Mouse (Mus musculus) splenic B cell, adult 2 months (primary cell): ENCODE measurements around the gene Rnase1.
"Not testable (repeated sequence)": the region's sequence is repeated elsewhere in the genome, so short reads cannot be mapped to it uniquely, and the experiment has no call there.

Source experiments
- DNase-seq: peaks from one replicate; pipeline ENCODE4 v3.0.0-alpha.2; 2011; ENCODE audit warnings: low read depth, low spot score
- H3K27me3 ChIP-seq: 2 replicates; pipeline ENCODE4 v1.6.1; 2012; ENCODE audit warnings: mild to moderate bottlenecking, low read length, moderate library complexity, mixed read lengths; ENCODE audit not compliant: control insufficient read depth, poor library complexity, insufficient read depth, severe bottlenecking
- H3K36me3 ChIP-seq: 2 replicates; pipeline ENCODE4 v1.6.1; 2012; ENCODE audit warnings: mild to moderate bottlenecking, low read length, moderate library complexity, mixed read lengths; ENCODE audit not compliant: control insufficient read depth, poor library complexity, insufficient read depth, severe bottlenecking

The Rnase1 gene

DNA sequence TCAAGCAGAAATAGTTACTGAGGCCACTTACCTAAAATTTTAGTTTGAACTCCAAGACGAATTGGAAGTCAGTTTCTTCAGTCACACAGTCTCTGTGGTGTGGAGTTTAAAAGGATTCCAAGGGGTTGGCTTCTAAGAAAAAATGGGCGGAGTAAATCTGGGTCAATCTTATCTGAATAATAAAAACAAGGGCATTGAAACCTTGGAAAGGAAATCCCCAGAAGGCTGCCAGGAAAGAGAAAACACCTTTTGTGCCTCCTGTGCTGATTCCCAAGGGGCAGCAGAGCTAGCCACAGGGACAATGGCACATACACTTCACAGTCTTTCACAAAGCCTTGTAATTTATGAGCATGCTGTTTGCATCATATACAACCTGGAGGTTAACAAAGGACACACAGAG, at the start of gene Rnase1:
Gene Rnase1, minus strand, starts transcription at position 101 of the 400 bp plus-strand sequence.
- H3K27me3 ChIP-seq: no peaks in the 10 kb centered on the region
- no peak for DNase-seq
- no peaks in the 10 kb centered on the region for H3K36me3 ChIP-seq

GRCm38 (mm10) chr14:51195681-51196080, 49.1 kb upstream of the Rnase1 start:
- DNase-seq: no peak
- no peaks in the 10 kb centered on the region for H3K36me3 ChIP-seq
- H3K27me3 ChIP-seq: no peaks in the 10 kb centered on the region

- not testable (repeated sequence) for DNase-seq, H3K27me3 ChIP-seq, H3K36me3 ChIP-seq
Measured at GRCm38 (mm10) chr14:51181051-51181450, 34.5 kb upstream of the Rnase1 start.

GRCm38 (mm10) chr14:51173843-51174242, 27.3 kb upstream of the Rnase1 start:
- H3K36me3 ChIP-seq: no peaks in the 10 kb centered on the region
- DNase-seq: no peak
- no peaks in the 10 kb centered on the region for H3K27me3 ChIP-seq

DNA sequence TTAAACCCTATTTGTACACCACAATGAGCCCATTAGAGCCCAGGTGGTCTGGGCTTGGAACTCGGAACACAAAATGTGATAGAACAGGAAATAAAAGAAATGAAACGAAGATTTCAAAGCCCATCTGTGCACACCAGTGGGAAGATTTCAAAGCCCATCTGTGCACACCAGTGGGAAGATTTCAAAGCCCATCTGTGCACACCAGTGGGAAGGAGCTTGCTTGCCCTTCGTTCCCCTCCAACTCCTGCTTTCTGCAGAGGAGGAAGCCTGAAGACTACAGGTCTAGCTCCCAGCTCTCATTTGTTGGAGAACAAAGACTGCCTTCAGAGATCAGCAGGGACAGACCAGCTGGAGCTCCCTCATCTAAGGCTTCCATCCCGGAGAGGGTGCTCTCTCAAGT, 26.4 kb upstream of the Rnase1 start:
- not testable (repeated sequence) for H3K27me3 ChIP-seq, H3K36me3 ChIP-seq, DNase-seq

DNA sequence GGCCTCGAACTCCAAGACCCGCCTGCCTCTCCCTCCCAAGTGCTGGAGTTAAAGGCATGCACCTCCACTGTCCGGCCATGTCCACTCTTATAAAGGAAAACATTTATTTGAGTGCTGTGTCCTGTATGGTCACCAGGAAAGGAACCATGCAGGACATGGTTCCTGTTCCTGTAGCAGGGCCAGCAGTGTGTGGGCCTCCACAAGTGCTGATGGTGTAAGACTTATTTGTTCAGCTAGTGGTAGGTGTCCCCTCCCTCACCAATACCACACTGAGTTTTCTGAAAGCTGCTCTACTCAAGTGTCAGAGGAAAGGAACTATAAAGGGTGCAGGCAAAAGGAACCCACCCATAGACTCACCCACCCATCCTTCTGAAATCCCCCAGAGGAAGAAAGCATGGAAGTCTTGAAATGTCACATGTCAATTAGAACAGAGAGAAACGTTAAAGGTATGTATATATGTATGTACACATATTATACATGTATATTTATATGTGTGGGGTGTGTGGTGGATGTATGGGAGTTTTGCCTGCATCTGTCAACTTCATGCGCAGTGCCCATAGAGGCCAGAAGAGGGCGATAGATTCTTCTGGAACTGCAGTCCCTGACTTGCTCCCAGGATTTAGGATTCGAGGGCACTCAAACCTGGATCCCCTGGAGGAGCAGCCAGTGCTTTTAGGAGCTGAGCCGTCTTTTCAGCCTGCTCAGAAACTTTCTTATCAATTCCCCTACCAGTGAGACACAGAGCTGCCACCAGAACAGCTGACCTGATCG, 25.7 kb upstream of the Rnase1 start:
- peak; percentile 56 for DNase-seq
- H3K27me3 ChIP-seq, H3K36me3 ChIP-seq: not testable (repeated sequence)

DNA sequence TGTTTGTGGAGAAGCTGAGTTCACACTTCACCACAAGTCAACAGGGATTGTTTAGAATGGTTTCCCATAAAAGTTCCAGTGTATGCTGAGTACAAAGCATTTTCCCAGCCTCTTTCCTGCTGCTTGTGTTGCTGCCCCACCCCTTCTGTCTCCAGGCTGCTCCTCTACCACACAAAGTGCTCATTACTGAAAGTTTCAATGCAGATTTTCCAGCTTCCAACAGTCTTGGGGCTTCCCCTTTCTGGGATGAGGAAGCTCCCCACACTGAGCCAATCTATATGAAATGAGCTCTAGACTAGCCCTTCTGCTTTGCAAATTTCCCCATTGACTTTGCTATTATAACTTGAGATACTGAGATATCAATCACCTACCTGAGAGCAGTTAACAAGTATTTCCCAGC, 19.5 kb upstream of the Rnase1 start:
- Histone ChIP-seq H3K27me3 (no peaks in the 10 kb centered on the region), H3K36me3 (no peaks in the 10 kb centered on the region)
- DNase-seq: no peak

DNA sequence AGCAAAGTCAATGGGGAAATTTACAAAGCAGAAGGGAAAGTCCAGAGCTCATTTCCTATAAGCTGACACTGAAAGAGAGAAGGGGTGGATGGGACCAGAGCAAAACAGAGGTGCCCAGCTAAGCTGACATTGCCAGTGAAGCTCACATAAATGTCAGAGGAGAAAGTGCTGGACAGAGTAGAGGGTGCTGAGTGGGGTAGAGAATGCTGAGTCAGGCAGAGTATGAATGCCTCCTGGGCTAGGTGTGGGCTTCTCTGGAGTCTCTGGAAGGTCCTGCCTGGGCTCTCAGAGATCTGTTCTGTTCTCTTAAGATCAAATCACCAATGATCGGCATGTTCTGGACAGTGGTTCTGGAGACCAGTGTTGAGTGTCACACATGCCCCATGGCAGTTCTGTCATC, 18.9 kb upstream of the Rnase1 start:
- DNase-seq: peak; percentile 16
- H3K36me3 ChIP-seq: no peaks in the 10 kb centered on the region
- no peaks in the 10 kb centered on the region for H3K27me3 ChIP-seq

GRCm38 (mm10) chr14:51163323-51163722, 16.7 kb upstream of the Rnase1 start:
- not testable (repeated sequence) for H3K36me3 ChIP-seq, H3K27me3 ChIP-seq, DNase-seq

- not testable (repeated sequence) for H3K36me3 ChIP-seq, H3K27me3 ChIP-seq, DNase-seq
Measured at GRCm38 (mm10) chr14:51161976-51162375, 15.4 kb upstream of the Rnase1 start, which contains the start of gene Rnase2b. Gene Rnase2b, plus strand, starts transcription at chr14:51162260.

DNA sequence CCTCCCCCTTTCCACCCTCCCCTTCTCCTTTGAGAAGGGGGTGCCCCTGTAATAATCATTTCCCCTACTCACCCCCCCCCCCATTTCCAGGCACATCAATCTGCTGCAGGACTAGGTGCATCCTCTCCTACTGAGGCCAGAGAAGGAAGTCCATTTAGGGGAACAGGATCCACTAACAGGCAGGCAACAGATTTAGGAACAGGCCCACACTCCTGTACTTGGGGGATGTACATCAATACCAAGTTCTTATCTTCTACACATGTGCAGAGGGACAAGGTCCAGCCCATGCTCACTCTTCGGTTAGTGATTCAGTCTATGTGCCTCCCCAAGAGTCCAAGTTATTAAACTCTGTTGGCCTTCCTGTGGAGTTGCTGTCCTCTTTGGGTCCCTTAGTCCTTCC, 10.5 kb upstream of the Rnase1 start:
- H3K27me3 ChIP-seq: no peaks in the 10 kb centered on the region
- peak; percentile 18 for DNase-seq
- H3K36me3 ChIP-seq: no peaks in the 10 kb centered on the region

DNA sequence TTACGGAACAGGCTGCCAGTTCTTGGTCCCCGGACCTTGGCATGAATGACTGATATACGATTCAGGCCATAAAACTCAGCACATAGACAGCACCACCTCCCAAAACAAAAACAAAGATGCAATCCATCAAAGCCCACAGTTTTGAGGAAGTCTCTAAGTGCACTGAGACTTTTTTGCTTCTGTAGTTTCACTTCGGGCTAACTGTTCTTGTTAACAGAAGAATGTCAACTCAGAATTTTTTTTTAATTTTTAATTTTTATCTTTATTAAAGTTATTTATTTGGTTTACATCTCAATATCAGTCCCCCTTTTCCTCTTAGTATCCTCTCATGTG, 10.1 kb upstream of the Rnase1 start:
- no peaks in the 10 kb centered on the region for H3K27me3 ChIP-seq
- peak; percentile 29 for DNase-seq
- H3K36me3 ChIP-seq: no peaks in the 10 kb centered on the region

- Histone ChIP-seq H3K27me3 (no peaks in the 10 kb centered on the region), H3K36me3 (no peaks in the 10 kb centered on the region)
- DNase-seq: no peak
Measured at GRCm38 (mm10) chr14:51156056-51156735, 9.6 kb upstream of the Rnase1 start.

DNA sequence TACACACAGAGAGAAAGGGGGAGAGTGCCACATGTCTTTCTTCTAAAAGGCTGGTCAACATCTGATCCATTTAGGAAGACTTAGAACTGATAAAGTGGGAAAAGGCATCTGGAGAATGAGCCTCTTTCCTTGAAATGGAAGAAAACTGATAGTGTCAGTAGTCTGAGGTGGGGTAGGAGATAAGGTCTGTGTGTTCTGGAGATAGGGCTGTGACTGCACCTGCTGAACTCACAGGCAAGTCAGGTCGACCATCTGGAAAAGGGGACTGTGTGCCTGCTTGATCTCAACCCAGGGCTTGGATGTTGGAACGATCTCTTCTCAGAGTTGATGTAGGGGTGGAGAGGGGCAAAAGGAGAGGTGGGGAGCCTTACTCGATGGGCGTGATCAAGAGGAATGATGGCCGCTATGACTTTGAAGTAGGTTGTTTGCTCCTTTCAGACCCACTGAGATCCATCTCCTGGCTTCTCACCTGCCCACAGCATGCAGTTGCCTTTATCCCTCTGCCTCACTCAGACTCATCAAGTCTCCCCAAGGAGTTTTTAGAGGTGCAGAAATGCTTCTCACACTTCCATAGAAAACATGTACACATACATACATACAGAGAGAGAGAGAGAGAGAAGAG, 5.8 kb upstream of the Rnase1 start:
- H3K36me3 ChIP-seq: no peaks in the 10 kb centered on the region
- H3K27me3 ChIP-seq: no peaks in the 10 kb centered on the region
- no peak for DNase-seq

DNA sequence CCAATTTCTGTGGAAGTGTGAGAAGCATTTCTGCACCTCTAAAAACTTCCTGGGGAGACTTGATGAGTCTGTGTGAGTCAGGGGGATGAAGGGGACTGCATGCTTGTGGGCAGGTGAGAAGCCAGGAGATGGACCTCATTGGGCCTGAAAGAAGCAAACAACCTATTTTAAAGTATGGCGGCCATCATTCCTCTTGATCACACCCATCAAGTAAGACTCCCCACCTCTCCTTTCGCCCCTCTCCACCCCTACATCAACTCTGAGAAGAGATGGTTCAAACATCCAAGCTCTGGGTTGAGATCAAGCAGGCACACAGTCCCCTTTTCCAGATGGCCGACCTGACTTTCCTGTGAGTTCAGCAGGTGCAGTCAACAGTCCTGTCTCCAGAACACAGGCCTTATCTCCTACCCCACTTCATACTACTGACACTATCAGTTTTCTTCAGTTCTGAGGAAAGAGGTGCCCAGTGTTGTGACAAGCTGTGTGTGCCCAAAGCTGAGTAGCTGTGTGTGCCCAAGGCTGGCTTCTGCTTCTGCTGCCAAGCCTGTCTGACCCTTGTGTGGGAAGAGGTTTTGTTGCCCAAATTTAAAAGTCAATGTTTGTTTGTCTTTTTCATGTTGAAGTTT, 3.7 kb upstream of the Rnase1 start:
- Histone ChIP-seq H3K27me3 (no peaks in the 10 kb centered on the region), H3K36me3 (no peaks in the 10 kb centered on the region)
- no peak for DNase-seq
